Mouse (Mus musculus): Measurements from ENCODE around the gene Susd5.

- TF ChIP-seq CTCF (IDR thresholded peaks at IDR 0.05) (no peak), EP300 (IDR thresholded peaks at IDR 0.05) (no peak)
Observed at GRCm38 (mm10) chr9:114046028-114046427, 10.9 kb upstream of the Susd5 start, which contains the start of gene Fbxl2.

All from lung, postnatal 0 days (tissue).